Mouse (Mus musculus): ENCODE measurements at regions not wholly inside any gene's neighbourhood (a gene's known extent, or its start where the extent isn't known, plus 50 kb on each side); places are given as distances from the start of the nearest gene placed in this dataset.

DNA sequence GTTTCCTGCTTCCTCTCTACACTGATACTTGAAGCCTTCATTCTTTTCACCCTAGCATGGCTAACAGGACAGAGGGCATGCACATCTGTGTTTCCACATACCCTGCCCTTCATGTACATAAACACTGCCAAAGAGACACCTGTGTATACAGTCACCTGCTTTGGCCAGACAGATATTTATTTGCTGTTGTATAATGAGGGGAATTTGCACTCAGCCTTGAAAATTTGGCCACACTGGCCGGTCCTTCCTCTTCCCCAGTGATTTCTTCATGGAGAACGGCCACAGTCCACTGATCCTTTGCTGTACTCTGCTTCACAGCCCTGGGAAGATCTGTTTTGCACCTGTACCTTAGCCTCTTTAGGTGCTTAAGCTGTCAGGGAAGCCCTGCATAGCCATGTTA is 264.3 kb downstream of the Foxa2 start:
- no peak for TF ChIP-seq CTCF (IDR thresholded peaks at IDR 0.05; ENCODE audit: extremely low read depth, insufficient read length, insufficient replicate concordance, low read depth, low read length)
- no peak for TF ChIP-seq POLR2A (IDR thresholded peaks at IDR 0.05; ENCODE audit: low read depth, low read length)
